Mouse (Mus musculus) layer of hippocampus, postnatal 25 days (tissue): ENCODE data around the gene Tcf3. TPM values are rescaled to one million over a fixed set of nuclear protein-coding genes. Genes with fewer than 3 reads are reported as not detected.

Experiments
- microRNA-seq, 2 experiments: library from miRNA; unstranded; fragments of <30 nt; microRNA quantifications; one replicate each; pipeline ENCODE4 v1.2.0; 2021
- total RNA-seq, 2 experiments: library from RNA; stranded (reverse); gene quantifications; 2 replicates each; pipeline ENCODE4 v1.2.3; 2021

Gene Tcf3
- total RNA-seq, 2 experiments from 2014 or later = 26.9 to 32.1 TPM

Small RNA genes within 50 kb of the gene (microRNA-seq; reads per million reads assigned to microRNA genes)
- 0 to 0.40 reads per million in 2 experiments for gene Gm22721

Other genes starting within 250 kb of the Tcf3 start
- gene Mum1, start 207.2 kb downstream of the Tcf3 start, total RNA-seq = 10 to 100 TPM; 39.5 to 48.9 TPM
- 100 to 1,000 TPM; 196 to 223 TPM for gene Ndufs7, start 184.5 kb downstream of the Tcf3 start, total RNA-seq
- gene Gamt, start 172.6 kb downstream of the Tcf3 start, total RNA-seq = 10 to 100 TPM; 43.1 to 54.7 TPM
- gene Dazap1, start 172.2 kb downstream of the Tcf3 start, total RNA-seq = 10 to 100 TPM; 76.8 to 91.2 TPM
- gene Rps15, start 141.2 kb downstream of the Tcf3 start, total RNA-seq = 100 to 1,000 TPM; 790 to 900 TPM
- 100 to 1,000 TPM; 101 to 115 TPM for gene Apc2, start 137.7 kb downstream of the Tcf3 start, total RNA-seq
- gene 2310011J03Rik, start 113.1 kb downstream of the Tcf3 start, total RNA-seq = 10 to 100 TPM; 20.7 to 26.3 TPM
- 1 to 10 TPM; 2.3 to 2.8 TPM for gene Pcsk4, start 104.1 kb downstream of the Tcf3 start, total RNA-seq
- 10 to 100 TPM in 1 of 2 experiments, 1 to 10 TPM in 1; 9.7 to 10.6 TPM for gene Reep6, start 103.7 kb downstream of the Tcf3 start, total RNA-seq
- 1 to 10 TPM; 3.8 to 5.5 TPM for gene Adamtsl5, start 85.2 kb downstream of the Tcf3 start, total RNA-seq
- gene Plk5, start 77.2 kb downstream of the Tcf3 start, total RNA-seq = 10 to 100 TPM; 14.6 to 16.9 TPM
- 10 to 100 TPM; 18.9 to 19.3 TPM for gene Mex3d, start 46.0 kb downstream of the Tcf3 start, total RNA-seq
- 100 to 1,000 TPM; 138 to 159 TPM for gene Mbd3, start 34.1 kb downstream of the Tcf3 start, total RNA-seq
- 100 to 1,000 TPM; 520 to 551 TPM for gene Uqcr11, start 26.8 kb downstream of the Tcf3 start, total RNA-seq
- not detected for gene Onecut3, start 61.2 kb upstream of the Tcf3 start, total RNA-seq
- gene Atp8b3, start 105.5 kb upstream of the Tcf3 start, total RNA-seq = under 1 TPM; 0.19 to 0.47 TPM
- gene Rexo1, start 127.9 kb upstream of the Tcf3 start, total RNA-seq = 10 to 100 TPM; 45.2 to 54.6 TPM
- gene Klf16, start 143.7 kb upstream of the Tcf3 start, total RNA-seq = 10 to 100 TPM; 57.3 to 57.6 TPM
- gene Abhd17a, start 156.7 kb upstream of the Tcf3 start, total RNA-seq = 100 to 1,000 TPM; 184 to 192 TPM
- gene Scamp4, start 169.2 kb upstream of the Tcf3 start, total RNA-seq = 10 to 100 TPM; 44.1 to 45.5 TPM
- gene Adat3, start 169.2 kb upstream of the Tcf3 start, total RNA-seq = 1 to 10 TPM; 1.7 to 1.8 TPM
- 1 to 10 TPM; 2.4 to 3.4 TPM for gene Gm49322, start 172.4 kb upstream of the Tcf3 start, total RNA-seq
- gene Csnk1g2, start 189.2 kb upstream of the Tcf3 start, total RNA-seq = 100 to 1,000 TPM; 208 to 236 TPM
- gene Btbd2, start 223.4 kb upstream of the Tcf3 start, total RNA-seq = 100 to 1,000 TPM; 103 to 107 TPM
- gene Mknk2, start 244.5 kb upstream of the Tcf3 start, total RNA-seq = 10 to 100 TPM; 45.0 to 50.9 TPM